Mouse (Mus musculus) G1E (cell line): Measurements from ENCODE around the gene Srsf6. TPM values are rescaled to one million over a fixed set of nuclear protein-coding genes. Genes with fewer than 3 reads are reported as not detected.
A peak's percentile ranks its signal among the peaks of the same experiment; 100 is the strongest.

Experiments used
- ATAC-seq: 2 replicates; pipeline ENCODE4 v1.8.0; 2016; ENCODE audit warnings: mild to moderate bottlenecking; ENCODE audit not compliant: insufficient number of reproducible peaks, poor library complexity, low FRiP score, severe bottlenecking; ENCODE audit errors: extremely low read depth
- DNase-seq: peaks from one replicate; pipeline ENCODE4 v3.0.0; 2012; ENCODE audit warnings: low spot score
- H3K27me3 ChIP-seq: 2 replicates; pipeline ENCODE4 v1.6.1; 2012; ENCODE audit warnings: mild to moderate bottlenecking, low read length, inconsistent platforms; ENCODE audit not compliant: insufficient read depth
- H3K36me3 ChIP-seq: replicated peaks from 2 replicates; pipeline ENCODE3; 2012; ENCODE audit warnings: mild to moderate bottlenecking, inconsistent platforms
- H3K4me1 ChIP-seq: 2 replicates; pipeline ENCODE4 v1.6.1; 2012; ENCODE audit warnings: low read depth, low read length, inconsistent platforms, mixed read lengths; ENCODE audit not compliant: insufficient read depth
- H3K4me3 ChIP-seq: 2 replicates; pipeline ENCODE4 v1.5.1; 2012; ENCODE audit warnings: low read depth, mild to moderate bottlenecking, inconsistent platforms, low read length, moderate library complexity, mixed read lengths
- H3K9me3 ChIP-seq: replicated peaks from 2 replicates; pipeline ENCODE4 v1.6.1; 2012; ENCODE audit warnings: inconsistent platforms
- CTCF ChIP-seq: IDR thresholded peaks from 2 replicates; pipeline ENCODE4 v1.5.1; 2012; ENCODE audit warnings: low read depth, low read length, inconsistent platforms, mixed read lengths
- GATA1 ChIP-seq: IDR thresholded peaks from 2 replicates; pipeline ENCODE4 v1.6.1; 2012; ENCODE audit warnings: borderline replicate concordance, low read length, inconsistent platforms, mixed read lengths
- GATA2 ChIP-seq: IDR thresholded peaks from 2 replicates; pipeline ENCODE4 v1.6.1; 2012; ENCODE audit warnings: low read depth, low read length, inconsistent platforms, borderline replicate concordance
- POLR2AphosphoS5 ChIP-seq: IDR thresholded peaks from 2 replicates; pipeline ENCODE4 v1.6.1; 2012; ENCODE audit warnings: low read depth, low read length, inconsistent platforms; ENCODE audit not compliant: insufficient replicate concordance
- TAL1 ChIP-seq: conservative IDR thresholded peaks from 2 replicates; pipeline ENCODE4 v1.6.1; 2012; ENCODE audit warnings: low read depth, low read length, inconsistent platforms, mixed read lengths
- polyA plus RNA-seq: library from polyadenylated mRNA; stranded (reverse); fragments of >175 nt; gene quantifications from 2 replicates; pipeline ENCODE4 v1.2.3, GENCODE M21; 2012
- total RNA-seq, 2 experiments: library from RNA; stranded (forward) in 1 of 2; stranded (reverse) in 1 of 2; fragments of 200-1000 nt in 1 of 2; fragments of >200 nt in 1 of 2; fragmentation: Nextera tagmentation in 1 of 2; gene quantifications; 2 replicates each; pipeline ENCODE4 v1.2.3; 2014 to 2017

The Srsf6 gene
- total and polyA plus RNA-seq, 3 experiments: 92.6 to 218 (median 200) TPM

DNA sequence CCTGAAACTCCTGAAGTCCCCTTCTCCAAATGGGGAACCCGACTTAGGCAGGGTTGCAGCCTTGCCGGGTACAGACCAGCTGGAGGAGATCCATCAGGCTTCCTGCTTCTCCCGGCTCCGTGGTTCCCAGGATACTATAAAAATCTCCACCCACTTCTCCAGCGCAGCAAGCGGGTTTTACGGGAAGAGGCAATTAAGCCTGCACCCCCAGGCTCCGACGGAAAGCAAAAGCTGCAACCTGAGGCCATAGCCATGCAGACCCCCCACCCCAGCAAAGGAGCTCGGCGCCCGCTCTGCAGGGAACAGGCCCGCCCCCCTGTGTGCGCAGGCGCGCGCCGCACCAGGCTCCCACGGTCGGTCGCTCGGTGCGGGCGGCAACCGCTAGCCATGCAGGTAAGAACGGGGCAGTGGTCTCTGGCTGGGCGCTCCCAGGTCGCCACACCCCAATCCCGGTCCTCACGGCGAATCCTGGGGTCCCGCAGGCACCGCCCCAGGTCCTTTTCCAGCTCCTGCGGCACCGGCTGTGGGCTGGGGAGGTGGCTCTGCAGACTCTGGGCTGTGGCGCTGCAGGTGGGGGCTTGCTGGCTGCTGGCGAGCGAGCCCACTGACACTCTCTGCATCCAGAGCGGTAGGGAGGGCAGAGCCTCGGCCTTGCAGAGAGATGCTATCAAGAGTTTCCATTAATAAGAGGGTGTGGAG lies 12.0 kb downstream of the Srsf6 start, which contains the start of gene L3mbtl1:
Gene L3mbtl1 (plus strand): TSS at position 325 of the 699 bp plus-strand sequence.
- no peak for ATAC-seq
- 0 out of 2 replicates have a peak, but pooled peaks cover 2% of the 10 kb centered on the region for H3K9me3 ChIP-seq
- DNase-seq: no peak
- H3K4me3 ChIP-seq: peak within 1 kb of the TSS; percentile 30; the same call in 1 of the 2 replicates
- TF ChIP-seq TAL1: no peak
- no peak for TF ChIP-seq GATA1
- TF ChIP-seq GATA2: no peak
- no peak for TF ChIP-seq POLR2AphosphoS5
- no peak for TF ChIP-seq CTCF
- H3K4me1 ChIP-seq: peaks cover 9% of the 10 kb centered on the region; the same call in 1 of the 2 replicates
- peaks cover 24% of the 10 kb centered on the region for H3K36me3 ChIP-seq
- H3K27me3 ChIP-seq: peaks cover 23% of the 10 kb centered on the region

DNA sequence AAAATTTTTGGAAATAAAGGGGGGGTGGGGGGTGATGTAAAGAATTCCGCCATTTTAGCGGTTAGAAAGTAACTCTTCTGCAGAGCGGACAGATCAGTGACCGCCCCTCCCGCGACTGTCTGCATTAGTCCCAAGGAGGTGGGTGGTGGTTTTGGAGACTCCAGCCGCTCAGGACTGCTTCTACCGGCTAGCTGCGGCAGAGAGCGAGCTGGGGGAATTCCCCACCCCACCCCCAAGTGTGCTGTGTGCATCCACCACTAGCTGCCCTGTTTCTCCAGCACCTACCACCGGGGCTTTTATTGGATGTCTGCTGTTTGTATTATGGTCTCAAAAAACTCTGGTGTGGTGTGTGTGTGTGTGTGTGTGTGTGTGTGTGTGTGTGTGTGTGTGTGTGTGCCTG lies 12.6 kb downstream of the Srsf6 start:
- H3K4me3 ChIP-seq: no peak overlapping the region

DNA sequence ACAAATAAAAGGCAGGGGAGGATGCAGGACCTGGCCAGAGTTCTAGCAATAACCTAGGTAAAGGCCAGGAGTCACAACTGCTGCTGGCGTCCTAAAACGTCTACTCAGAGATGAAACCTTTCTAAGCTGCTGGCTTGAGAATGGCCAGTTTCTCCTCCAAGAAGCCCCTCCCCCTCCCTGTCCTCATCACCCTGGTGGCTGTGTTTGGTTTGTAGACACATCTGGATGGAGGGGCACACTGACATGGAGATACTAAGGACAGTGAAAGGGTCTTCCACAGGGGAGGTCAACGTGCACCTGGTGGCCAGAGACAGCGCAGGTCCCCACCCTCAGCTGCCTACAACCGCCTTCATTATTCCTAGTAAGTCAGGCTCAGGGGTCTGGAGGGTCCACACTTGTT lies 15.6 kb downstream of the Srsf6 start:
- no peak for TF ChIP-seq GATA2
- no peak for TF ChIP-seq GATA1
- TF ChIP-seq TAL1: no peak
- no peak for TF ChIP-seq CTCF
- TF ChIP-seq POLR2AphosphoS5: no peak
- peaks cover 23% of the 10 kb centered on the region for H3K27me3 ChIP-seq
- H3K9me3 ChIP-seq: 0 out of 2 replicates have a peak, but pooled peaks cover 2% of the 10 kb centered on the region
- no peaks in the 10 kb centered on the region for H3K36me3 ChIP-seq
- no peak overlapping the region for H3K4me3 ChIP-seq
- no peak for ATAC-seq
- no peak for DNase-seq
- peaks cover 9% of the 10 kb centered on the region; the same call in 1 of the 2 replicates for H3K4me1 ChIP-seq

More for the DNA sequence above, 12.6 kb downstream of the Srsf6 start:
- Histone ChIP-seq H3K36me3 (peaks cover 18% of the 10 kb centered on the region), H3K27me3 (peaks cover 23% of the 10 kb centered on the region), H3K9me3 (0 out of 2 replicates have a peak, but pooled peaks cover 2% of the 10 kb centered on the region), H3K4me1 (peaks cover 9% of the 10 kb centered on the region; the same call in 1 of the 2 replicates)
- ATAC-seq (no peak), DNase-seq (no peak)
- no peak for TF ChIP-seq GATA1
- TF ChIP-seq TAL1: no peak
- no peak for TF ChIP-seq GATA2
- no peak for TF ChIP-seq POLR2AphosphoS5
- TF ChIP-seq CTCF: no peak

DNA sequence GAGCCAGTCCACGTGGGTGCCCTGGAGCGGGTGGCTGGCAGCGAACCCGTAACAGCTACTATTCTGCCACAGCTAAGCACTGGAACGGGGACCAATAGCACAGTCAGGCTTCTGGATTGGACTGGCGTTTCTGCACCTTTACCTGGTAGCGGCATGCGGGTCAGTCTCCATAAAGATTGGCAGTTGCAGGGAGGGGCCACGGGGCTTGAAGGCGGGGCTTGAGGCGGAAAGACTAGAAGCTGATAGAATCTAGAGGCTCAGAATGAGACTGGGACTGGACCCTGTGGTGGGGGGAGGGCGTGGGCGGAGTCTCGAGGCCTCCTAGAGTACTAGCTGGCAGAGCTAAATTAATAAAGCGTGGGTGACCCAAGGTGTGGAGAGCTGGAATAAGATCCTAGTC lies 16.4 kb downstream of the Srsf6 start:
- ATAC-seq (no peak), DNase-seq (no peak)
- H3K36me3 ChIP-seq: no peaks in the 10 kb centered on the region
- peaks cover 9% of the 10 kb centered on the region; the same call in 1 of the 2 replicates for H3K4me1 ChIP-seq
- H3K4me3 ChIP-seq: no peak overlapping the region
- H3K9me3 ChIP-seq: 0 out of 2 replicates have a peak, but pooled peaks cover 2% of the 10 kb centered on the region
- peaks cover 23% of the 10 kb centered on the region for H3K27me3 ChIP-seq
- TF ChIP-seq GATA1: no peak

DNA sequence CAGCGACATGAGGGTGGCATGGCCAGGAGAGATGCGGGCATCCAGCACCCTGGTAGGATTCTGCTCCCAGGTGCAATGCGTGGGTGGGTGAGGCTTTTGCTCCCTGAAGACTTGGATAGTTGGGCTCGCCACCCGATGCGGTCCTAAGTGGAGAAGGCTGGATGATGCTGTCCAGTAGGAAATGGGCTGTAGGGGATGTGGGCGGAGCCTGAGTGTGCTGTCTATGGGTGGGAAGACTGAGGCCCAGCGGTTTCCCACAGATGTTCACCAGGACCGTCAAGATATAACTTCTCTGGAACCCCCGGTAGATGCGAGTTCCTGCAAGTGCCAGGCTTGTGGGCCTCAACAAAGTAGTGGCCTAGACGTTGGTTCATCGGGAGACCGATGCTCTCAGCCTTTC lies 16.9 kb downstream of the Srsf6 start:
- Histone ChIP-seq H3K27me3 (peaks cover 18% of the 10 kb centered on the region), H3K36me3 (no peaks in the 10 kb centered on the region), H3K4me1 (peaks cover 5% of the 10 kb centered on the region; the same call in 1 of the 2 replicates), H3K9me3 (0 out of 2 replicates have a peak, but pooled peaks cover 2% of the 10 kb centered on the region), H3K4me3 (no peak overlapping the region)
- TF ChIP-seq TAL1 (no peak), GATA2 (no peak), GATA1 (no peak), POLR2AphosphoS5 (no peak), CTCF (no peak)
- DNase-seq (no peak), ATAC-seq (no peak)

DNA sequence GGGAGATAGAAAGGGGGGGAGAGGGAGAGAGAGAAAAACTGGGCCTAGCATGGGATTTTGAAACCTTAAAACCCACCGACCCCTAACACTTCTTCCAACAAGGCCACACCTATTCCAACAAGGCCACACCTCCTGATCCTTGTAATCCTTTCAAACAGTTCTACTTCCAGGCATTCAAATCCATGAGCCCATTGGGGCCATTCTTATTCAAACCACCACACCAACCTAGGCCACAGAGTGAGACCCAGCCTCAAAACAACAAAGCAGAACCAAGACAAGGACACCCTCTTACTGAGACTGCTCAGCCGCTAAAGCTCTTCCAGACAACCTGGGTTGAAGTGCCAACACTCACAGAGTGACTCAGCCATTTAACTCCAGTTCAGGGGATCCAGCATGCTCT lies 19.4 kb downstream of the Srsf6 start:
- H3K36me3 ChIP-seq: no peaks in the 10 kb centered on the region
- H3K27me3 ChIP-seq: peaks cover 4% of the 10 kb centered on the region; the same call in 1 of the 2 replicates
- DNase-seq (no peak), ATAC-seq (no peak)
- no peak for TF ChIP-seq TAL1
- no peak for TF ChIP-seq CTCF
- TF ChIP-seq GATA1: no peak
- no peak for TF ChIP-seq GATA2
- no peak for TF ChIP-seq POLR2AphosphoS5
- H3K4me3 ChIP-seq: no peak overlapping the region
- H3K9me3 ChIP-seq: 0 out of 2 replicates have a peak, but pooled peaks cover 2% of the 10 kb centered on the region
- H3K4me1 ChIP-seq: no peaks in the 10 kb centered on the region; the same call in 1 of the 2 replicates
